Mouse (Mus musculus): ENCODE measurements at regions not wholly inside any gene's neighbourhood (a gene's known extent, or its start where the extent isn't known, plus 50 kb on each side); places are given as distances from the start of the nearest gene placed in this dataset.

DNA sequence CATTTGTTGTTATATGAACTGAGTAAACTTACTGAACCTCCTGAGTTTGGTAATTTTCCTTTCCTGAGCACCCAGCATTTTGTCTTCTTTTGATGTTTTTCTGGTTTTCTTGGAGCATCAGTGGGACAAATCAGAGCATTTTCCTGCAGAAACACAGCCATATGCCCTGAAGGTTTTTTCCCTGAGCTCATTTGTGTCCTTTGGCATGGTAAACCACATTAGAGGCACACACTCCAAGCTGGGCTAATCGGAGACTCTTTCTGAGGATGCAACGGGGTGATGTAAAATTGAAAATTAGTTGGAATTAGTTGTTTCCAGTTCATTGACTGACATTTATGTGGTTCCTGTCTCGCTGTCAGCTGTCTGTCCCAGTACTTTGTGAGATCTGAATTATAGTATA is 260.8 kb upstream of the Nrp1 start:
- DNase-seq (ENCODE audit: low read depth): peak; percentile 18
- TF ChIP-seq CTCF (IDR thresholded peaks at IDR 0.05; ENCODE audit: borderline replicate concordance, extremely low read depth, insufficient read depth, insufficient read length) (no peak), POLR2A (IDR thresholded peaks at IDR 0.05; ENCODE audit: borderline replicate concordance, extremely low read depth, insufficient read depth, insufficient read length, poor library complexity, severe bottlenecking) (no peak)

- DNase-seq (ENCODE audit: low read depth): no peak
- TF ChIP-seq CTCF (IDR thresholded peaks at IDR 0.05; ENCODE audit: borderline replicate concordance, extremely low read depth, insufficient read depth, insufficient read length): no peak
- TF ChIP-seq POLR2A (IDR thresholded peaks at IDR 0.05; ENCODE audit: borderline replicate concordance, extremely low read depth, insufficient read depth, insufficient read length, poor library complexity, severe bottlenecking): no peak
These were observed 255.0 kb upstream of the Nrp1 start for GRCm38 (mm10) chr8:128103380-128103779.

- no peak for DNase-seq (ENCODE audit: low read depth)
- no peak for TF ChIP-seq CTCF (IDR thresholded peaks at IDR 0.05; ENCODE audit: borderline replicate concordance, extremely low read depth, insufficient read depth, insufficient read length)
- TF ChIP-seq POLR2A (IDR thresholded peaks at IDR 0.05; ENCODE audit: borderline replicate concordance, extremely low read depth, insufficient read depth, insufficient read length, poor library complexity, severe bottlenecking): no peak
These were observed 251.8 kb upstream of the Nrp1 start for GRCm38 (mm10) chr8:128106569-128106968.

DNA sequence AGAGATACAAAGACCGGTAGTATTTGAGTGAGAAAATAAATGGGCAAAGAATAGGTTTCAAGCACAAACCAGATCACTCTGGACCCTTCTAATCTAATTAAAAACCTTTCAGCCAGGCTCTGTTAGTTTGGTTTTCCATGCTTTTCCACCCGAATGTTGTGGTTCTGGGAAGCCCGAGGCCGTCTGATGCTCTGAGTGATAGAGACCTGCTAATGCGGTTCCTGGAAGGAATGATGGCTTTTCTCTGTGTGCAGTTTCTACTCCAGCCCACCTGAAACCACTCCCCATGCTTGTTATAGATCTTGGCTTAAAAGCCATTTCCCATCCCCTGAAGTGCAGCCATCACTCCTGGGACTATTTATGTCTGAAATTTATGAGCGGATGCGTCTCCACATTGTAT is 251.4 kb upstream of the Nrp1 start:
- DNase-seq (ENCODE audit: low read depth): no peak
- TF ChIP-seq CTCF (IDR thresholded peaks at IDR 0.05; ENCODE audit: borderline replicate concordance, extremely low read depth, insufficient read depth, insufficient read length) (no peak), POLR2A (IDR thresholded peaks at IDR 0.05; ENCODE audit: borderline replicate concordance, extremely low read depth, insufficient read depth, insufficient read length, poor library complexity, severe bottlenecking) (no peak)

GRCm38 (mm10) chr8:128109036-128109435 is 249.4 kb upstream of the Nrp1 start:
- no peak for TF ChIP-seq POLR2A (IDR thresholded peaks at IDR 0.05; ENCODE audit: borderline replicate concordance, extremely low read depth, insufficient read depth, insufficient read length, poor library complexity, severe bottlenecking)
- no peak for DNase-seq (ENCODE audit: low read depth)

DNA sequence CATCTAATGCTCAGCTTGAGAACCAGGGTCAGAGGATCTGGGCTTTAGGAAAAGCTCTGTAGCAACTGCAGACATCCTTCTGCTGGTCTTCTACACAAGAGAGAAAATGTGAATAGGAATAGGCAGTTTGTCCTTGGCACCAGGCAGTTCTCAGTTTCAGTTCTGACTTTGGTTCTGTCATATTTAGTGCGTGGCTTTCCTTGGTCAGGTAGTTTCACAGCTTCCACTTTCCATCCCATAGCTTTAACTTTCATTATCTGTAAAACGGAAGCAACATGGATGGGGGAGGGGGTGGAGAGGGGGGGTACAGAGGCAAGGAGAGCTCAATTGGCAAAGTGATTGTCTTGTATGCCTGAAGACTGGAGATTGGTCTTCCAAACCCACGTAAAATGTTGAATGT is 247.3 kb upstream of the Nrp1 start:
- no peak for DNase-seq (ENCODE audit: low read depth)
- TF ChIP-seq CTCF (IDR thresholded peaks at IDR 0.05; ENCODE audit: borderline replicate concordance, extremely low read depth, insufficient read depth, insufficient read length) (no peak), POLR2A (IDR thresholded peaks at IDR 0.05; ENCODE audit: borderline replicate concordance, extremely low read depth, insufficient read depth, insufficient read length, poor library complexity, severe bottlenecking) (no peak)

DNA sequence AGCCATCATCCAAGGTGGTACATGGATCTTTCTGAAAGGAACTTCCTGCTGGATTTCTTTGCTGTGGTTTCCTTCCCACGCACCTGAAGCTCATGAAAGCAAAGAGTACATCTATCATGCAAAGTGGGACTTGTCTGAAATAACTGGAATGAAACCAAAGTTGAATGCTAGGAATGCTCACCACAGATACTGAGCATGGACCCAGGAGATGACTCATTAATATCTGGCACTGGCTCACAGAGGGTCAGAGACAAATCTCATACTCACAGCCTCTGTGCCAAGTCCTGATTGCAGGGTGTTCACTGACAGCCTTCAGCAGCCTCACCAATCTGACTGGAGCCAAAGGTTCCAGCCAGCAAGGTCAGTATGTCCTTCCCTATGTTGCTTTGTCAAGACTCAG is 245.3 kb upstream of the Nrp1 start:
- TF ChIP-seq CTCF (IDR thresholded peaks at IDR 0.05; ENCODE audit: borderline replicate concordance, extremely low read depth, insufficient read depth, insufficient read length) (no peak), POLR2A (IDR thresholded peaks at IDR 0.05; ENCODE audit: borderline replicate concordance, extremely low read depth, insufficient read depth, insufficient read length, poor library complexity, severe bottlenecking) (no peak)
- DNase-seq (ENCODE audit: low read depth): no peak

DNA sequence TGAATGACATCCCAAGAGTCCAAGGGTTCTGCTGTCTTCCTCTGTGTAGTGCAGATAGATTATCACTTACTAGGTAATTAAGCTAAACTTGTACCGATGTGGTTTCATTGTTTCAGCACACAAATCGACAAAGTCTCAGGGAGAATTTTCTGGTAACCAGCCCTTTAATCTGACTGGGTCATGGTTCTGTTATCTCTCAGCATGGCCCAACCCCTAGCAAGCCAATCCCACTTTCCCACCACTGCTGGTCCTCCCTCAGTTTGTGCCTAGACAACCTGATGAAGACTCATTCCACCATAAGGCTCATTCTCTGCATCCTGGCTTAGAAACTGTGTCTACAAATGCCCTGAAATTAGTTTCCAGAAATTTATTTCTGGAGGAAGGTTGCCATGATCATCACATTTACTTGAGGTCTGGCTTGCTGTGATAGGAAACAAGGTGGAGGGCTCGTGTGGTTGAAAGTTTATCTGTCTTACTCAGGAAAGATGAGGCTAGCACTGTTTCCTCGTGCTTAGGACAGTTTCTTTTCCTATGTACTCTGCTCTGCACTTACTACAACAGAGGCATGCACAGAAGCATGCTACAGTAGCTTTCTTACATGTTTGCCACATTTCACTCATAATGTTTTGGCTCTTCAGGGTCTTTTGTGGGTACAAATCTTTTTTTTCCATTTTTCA is 217.0 kb upstream of the Nrp1 start:
- DNase-seq (ENCODE audit: low read depth): no peak
- TF ChIP-seq CTCF (IDR thresholded peaks at IDR 0.05; ENCODE audit: borderline replicate concordance, extremely low read depth, insufficient read depth, insufficient read length) (no peak), POLR2A (IDR thresholded peaks at IDR 0.05; ENCODE audit: borderline replicate concordance, extremely low read depth, insufficient read depth, insufficient read length, poor library complexity, severe bottlenecking) (no peak)

GRCm38 (mm10) chr8:128148351-128148942 is 210.0 kb upstream of the Nrp1 start:
- no peak for DNase-seq (ENCODE audit: low read depth)
- TF ChIP-seq POLR2A (IDR thresholded peaks at IDR 0.05; ENCODE audit: borderline replicate concordance, extremely low read depth, insufficient read depth, insufficient read length, poor library complexity, severe bottlenecking): no peak
- TF ChIP-seq CTCF (IDR thresholded peaks at IDR 0.05; ENCODE audit: borderline replicate concordance, extremely low read depth, insufficient read depth, insufficient read length): no peak

DNA sequence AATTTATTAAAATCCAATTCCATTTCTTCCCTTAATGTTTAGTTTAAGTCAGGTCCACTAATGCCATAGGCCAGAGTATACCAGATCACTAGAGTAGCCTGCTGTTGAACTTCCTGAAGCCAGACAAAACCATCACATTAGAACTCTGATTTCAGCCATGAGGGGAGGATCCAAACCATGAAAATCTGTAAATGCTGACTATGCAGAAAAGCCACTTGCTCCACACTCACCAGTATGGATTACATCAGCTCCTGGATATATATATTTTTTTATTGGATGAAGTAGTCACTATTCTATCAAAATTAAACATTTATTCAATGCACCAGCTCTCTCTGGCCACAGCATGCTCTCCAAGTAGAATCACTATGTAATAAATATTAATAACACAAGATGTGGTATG is 202.8 kb upstream of the Nrp1 start:
- DNase-seq (ENCODE audit: low read depth): no peak
- TF ChIP-seq CTCF (IDR thresholded peaks at IDR 0.05; ENCODE audit: borderline replicate concordance, extremely low read depth, insufficient read depth, insufficient read length) (no peak), POLR2A (IDR thresholded peaks at IDR 0.05; ENCODE audit: borderline replicate concordance, extremely low read depth, insufficient read depth, insufficient read length, poor library complexity, severe bottlenecking) (no peak)

GRCm38 (mm10) chr8:128156221-128156620 is 202.2 kb upstream of the Nrp1 start:
- TF ChIP-seq POLR2A (IDR thresholded peaks at IDR 0.05; ENCODE audit: borderline replicate concordance, extremely low read depth, insufficient read depth, insufficient read length, poor library complexity, severe bottlenecking): no peak
- TF ChIP-seq CTCF (IDR thresholded peaks at IDR 0.05; ENCODE audit: borderline replicate concordance, extremely low read depth, insufficient read depth, insufficient read length): no peak

GRCm38 (mm10) chr8:128162857-128163256 is 195.5 kb upstream of the Nrp1 start:
- TF ChIP-seq POLR2A (IDR thresholded peaks at IDR 0.05; ENCODE audit: borderline replicate concordance, extremely low read depth, insufficient read depth, insufficient read length, poor library complexity, severe bottlenecking): no peak
- no peak for TF ChIP-seq CTCF (IDR thresholded peaks at IDR 0.05; ENCODE audit: borderline replicate concordance, extremely low read depth, insufficient read depth, insufficient read length)
- DNase-seq (ENCODE audit: low read depth): no peak

More at GRCm38 (mm10) chr8:128156221-128156620, 202.2 kb upstream of the Nrp1 start:
- peak; percentile 37 for DNase-seq (ENCODE audit: low read depth)

All from brain, embryonic 14.5 days (tissue).